Comparison of ENCODE assay signal across 7 mouse cellular contexts in genomic region chr11:69784793-69785272, GRCm38 (mm10). TPM values are rescaled to one million over a fixed set of nuclear protein-coding genes. Genes with fewer than 3 reads are reported as not detected.
DNase-seq lines count a peak whose midpoint lies in the region; ATAC-seq and TF ChIP-seq lines count a peak whose summit lies in the region.

No protein-coding gene starts in this region.

- H3K4me3 ChIP-seq in cortical plate, adult 2 months (ENCODE audit: insufficient read depth, low read length): no peak overlapping the region
- H3K4me3 ChIP-seq in intestine, embryonic 14.5 days (ENCODE audit: low read depth, low read length): peak overlapping the region; percentile 13
- H3K4me3 ChIP-seq in liver, embryonic 16.5 days (ENCODE audit: low read depth, low read length): peak overlapping the region; percentile 50

- H3K4me2 ChIP-seq in intestine, embryonic 14.5 days (ENCODE audit: low read length): peak overlapping the region; percentile 34
- peak overlapping the region; percentile 68 for H3K4me2 ChIP-seq in liver, embryonic 16.5 days (ENCODE audit: low read depth, low read length)

- DNase-seq in MEL-GATA-1-ER (ENCODE audit: extremely low read depth, low read depth): peak; percentile 86
- DNase-seq in intestine, embryonic 14.5 days (ENCODE audit: low spot score): no peak
- no peak for DNase-seq in left cerebral cortex, postnatal 14 days (ENCODE audit: low spot score in 2 of 2)
- DNase-seq in cerebellum, adult 11-12 months: no peak

- H3K27me3 ChIP-seq in intestine, embryonic 14.5 days (replicated peaks; ENCODE audit: control insufficient read depth, insufficient read depth, low read length): no peaks in the 10 kb centered on the region
- H3K27me3 ChIP-seq in liver, embryonic 16.5 days (ENCODE audit: control insufficient read depth, insufficient read depth, low read depth, low read length): peaks cover 6% of the 10 kb centered on the region

- H3K4me1 ChIP-seq in cortical plate, adult 2 months (ENCODE audit: control insufficient read depth, insufficient read depth, low read length): no peaks in the 10 kb centered on the region
- H3K4me1 ChIP-seq in intestine, embryonic 14.5 days (replicated peaks; ENCODE audit: control insufficient read depth, insufficient read depth, low read length): no peaks in the 10 kb centered on the region
- peaks cover 12% of the 10 kb centered on the region for H3K4me1 ChIP-seq in liver, embryonic 16.5 days (ENCODE audit: control insufficient read depth, low read depth, low read length)

- 34% methylated on average over 15 of the region's 15 CpGs for WGBS in intestine, embryonic 14.5 days
- 14% methylated on average over 15 of the region's 15 CpGs for WGBS in liver, embryonic 16.5 days (ENCODE audit: insufficient replicate concordance)

- no peaks in the 10 kb centered on the region for H3K36me3 ChIP-seq in intestine, embryonic 14.5 days (ENCODE audit: control insufficient read depth, insufficient read depth, low read length)
- no peaks in the 10 kb centered on the region for H3K36me3 ChIP-seq in liver, embryonic 16.5 days (ENCODE audit: control insufficient read depth, insufficient read depth)

- intact Hi-C loops in left cerebral cortex, postnatal 14 days (cut with DNase I): no loop called here

- TF ChIP-seq POLR2A in cortical plate, adult 2 months (IDR thresholded peaks at IDR 0.05; ENCODE audit: extremely low read depth, insufficient read depth, low read length): peak; percentile 28; the same call in 1 of the 2 replicates

- no peak overlapping the region for H3K9ac ChIP-seq in intestine, embryonic 14.5 days (ENCODE audit: low read length)
- peak overlapping the region; percentile 27; the same call in 1 of the 2 replicates for H3K9ac ChIP-seq in liver, embryonic 16.5 days (ENCODE audit: low read depth, low read length)

- H3K27ac ChIP-seq in cortical plate, adult 2 months (ENCODE audit: insufficient read depth, low read length): no peak overlapping the region
- no peak overlapping the region for H3K27ac ChIP-seq in intestine, embryonic 14.5 days (ENCODE audit: low read depth)
- H3K27ac ChIP-seq in liver, embryonic 16.5 days (ENCODE audit: low read length): no peak overlapping the region

- ATAC-seq in intestine, embryonic 14.5 days (replicated peaks; ENCODE audit: low FRiP score, low TSS enrichment, low read depth): peak; percentile 56; the same call in 1 of the 2 replicates
- peak; percentile 81 for ATAC-seq in liver, embryonic 16.5 days (ENCODE audit: low read depth)
- ATAC-seq in frontal cortex, adult (ENCODE audit: low TSS enrichment): no peak

- TF ChIP-seq CTCF in cortical plate, adult 2 months (IDR thresholded peaks at IDR 0.05; ENCODE audit: extremely low read depth, insufficient read depth, low read length): no peak

- no peaks in the 10 kb centered on the region for H3K9me3 ChIP-seq in intestine, embryonic 14.5 days (ENCODE audit: control insufficient read depth, low read length)
- no peaks in the 10 kb centered on the region for H3K9me3 ChIP-seq in liver, embryonic 16.5 days (replicated peaks; ENCODE audit: control insufficient read depth, low read length)

RNA-seq across cellular contexts. Expression of gene Chrnb1, which starts 10.9 kb away (rescaled TPM):
- polyA plus RNA-seq in cortical plate, adult 2 months (2012; rRNA removed): 1.4 and 2.1 TPM in 2 replicates
- 3.5 and 4.4 TPM in 2 replicates for polyA plus RNA-seq in intestine, embryonic 14.5 days (2014; fragmentation: Nextera tagmentation; extraction: Ambion mirVana)
- 0.61 and 0.96 TPM in 2 replicates for polyA plus RNA-seq in liver, embryonic 16.5 days (2015; fragmentation: Nextera tagmentation; extraction: Ambion mirVana)
- under 1 TPM; 0.76 to 0.79 TPM for total RNA-seq in left cerebral cortex, postnatal 14 days (2021)

RNA-seq across cellular contexts. Expression of gene Fgf11, which starts 16.8 kb away (rescaled TPM):
- 17.3 and 17.6 TPM in 2 replicates for polyA plus RNA-seq in cortical plate, adult 2 months (2012; rRNA removed)
- 1.1 and 1.4 TPM in 2 replicates for polyA plus RNA-seq in intestine, embryonic 14.5 days (2014; fragmentation: Nextera tagmentation; extraction: Ambion mirVana)
- polyA plus RNA-seq in liver, embryonic 16.5 days (2015; fragmentation: Nextera tagmentation; extraction: Ambion mirVana): 0.19 and 0.21 TPM in 2 replicates
- total RNA-seq in left cerebral cortex, postnatal 14 days (2021): 10 to 100 TPM; 15.4 to 20.4 TPM

RNA-seq across cellular contexts. Expression of gene Zbtb4, which starts 19.1 kb away (rescaled TPM):
- 56.7 and 58.2 TPM in 2 replicates for polyA plus RNA-seq in cortical plate, adult 2 months (2012; rRNA removed)
- 2.8 and 3.3 TPM in 2 replicates for polyA plus RNA-seq in intestine, embryonic 14.5 days (2014; fragmentation: Nextera tagmentation; extraction: Ambion mirVana)
- 0.61 and 0.81 TPM in 2 replicates for polyA plus RNA-seq in liver, embryonic 16.5 days (2015; fragmentation: Nextera tagmentation; extraction: Ambion mirVana)
- 10 to 100 TPM; 71.1 to 86.9 TPM for total RNA-seq in left cerebral cortex, postnatal 14 days (2021)

RNA-seq across cellular contexts. Expression of gene Tmem102, which starts 20.6 kb away (rescaled TPM):
- polyA plus RNA-seq in cortical plate, adult 2 months (2012; rRNA removed): 0.06 TPM in 1 of 2 replicates, not detected in the other
- polyA plus RNA-seq in intestine, embryonic 14.5 days (2014; fragmentation: Nextera tagmentation; extraction: Ambion mirVana): 16.1 and 22.9 TPM in 2 replicates
- 0.62 and 1.0 TPM in 2 replicates for polyA plus RNA-seq in liver, embryonic 16.5 days (2015; fragmentation: Nextera tagmentation; extraction: Ambion mirVana)
- not detected for total RNA-seq in left cerebral cortex, postnatal 14 days (2021)

RNA-seq across cellular contexts. Expression of gene Slc35g3, which starts 23.1 kb away (rescaled TPM):
- polyA plus RNA-seq in cortical plate, adult 2 months (2012; rRNA removed): 0.06 TPM in 1 of 2 replicates, not detected in the other
- polyA plus RNA-seq in intestine, embryonic 14.5 days (2014; fragmentation: Nextera tagmentation; extraction: Ambion mirVana): not detected in 2 replicates
- 0.07 TPM in 1 of 2 replicates, not detected in the other for polyA plus RNA-seq in liver, embryonic 16.5 days (2015; fragmentation: Nextera tagmentation; extraction: Ambion mirVana)
- not detected for total RNA-seq in left cerebral cortex, postnatal 14 days (2021)

Comparison
In these comparisons a context has a peak if more than half of its experiments do, and no peak if none do; other contexts are left out.
1. RNA of gene Zbtb4, which starts 19.1 kb away (polyA plus RNA-seq): 56.7 to 58.2 TPM in cortical plate, adult 2 months; 2.8 to 3.3 TPM in intestine, embryonic 14.5 days and 0.61 to 0.81 TPM in liver, embryonic 16.5 days; every median in the first group is over 10 times any median in the second.